Mouse (Mus musculus): ENCODE results near the gene Olfr701.

DNA sequence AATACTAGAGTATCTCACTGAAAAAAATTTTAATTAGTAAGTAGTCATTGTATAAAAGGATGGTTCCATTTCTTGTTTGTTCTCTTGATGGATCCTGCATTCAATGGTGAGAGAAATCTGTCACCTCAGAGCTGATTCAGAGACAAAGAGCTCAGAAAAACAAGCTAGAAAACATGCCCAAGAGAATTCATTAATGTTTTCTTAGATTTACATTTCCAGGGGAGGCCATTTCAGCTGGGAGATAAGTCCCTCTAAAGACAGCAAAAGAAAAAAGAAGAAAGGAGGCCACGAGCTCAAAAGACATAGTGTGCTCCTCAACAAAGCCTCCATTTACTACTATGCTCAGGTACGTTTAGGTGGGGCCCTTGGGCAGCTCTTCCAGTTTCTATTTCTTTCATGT, 29.1 kb downstream of the Olfr701 start, which contains the start of gene Olfr703:
- TF ChIP-seq POLR2A (IDR thresholded peaks at IDR 0.05; ENCODE audit: insufficient read depth, low read length) (no peak), CTCF (IDR thresholded peaks at IDR 0.05; ENCODE audit: low read depth, low read length) (no peak), EP300 (IDR thresholded peaks at IDR 0.05; ENCODE audit: insufficient read depth, low read depth, low read length) (no peak)

Measured in ES-Bruce4 (cell line).